Mouse (Mus musculus) stomach, embryonic 15.5 days (tissue): ENCODE results near the gene Inmt. TPM values are rescaled to one million over a fixed set of nuclear protein-coding genes. Genes with fewer than 3 reads are reported as not detected.
A peak's percentile ranks its signal among the peaks of the same experiment; 100 is the strongest.

Experiments used
- ATAC-seq: fragments of 200-750 bp; cut with Nextera tagmentation; 2 replicates; pipeline ENCODE4 v1.8.0; 2017; ENCODE audit warnings: low read depth, moderate number of reproducible peaks, moderate TSS enrichment; ENCODE audit not compliant: insufficient read depth, low FRiP score
- H3K27ac ChIP-seq: fragments of 300-500 bp; sonication (generic); 2 replicates; pipeline ENCODE4 v1.5.1; 2015; ENCODE audit warnings: mild to moderate bottlenecking, inconsistent platforms
- H3K27me3 ChIP-seq: fragments of 300-500 bp; sonication (generic); replicated peaks from 2 replicates; pipeline ENCODE4 v1.6.1; 2015; ENCODE audit warnings: inconsistent platforms
- H3K36me3 ChIP-seq: fragments of 300-500 bp; sonication (generic); 2 replicates; pipeline ENCODE4 v1.6.1; 2015; ENCODE audit warnings: inconsistent platforms
- H3K4me1 ChIP-seq: fragments of 300-500 bp; sonication (generic); 2 replicates; pipeline ENCODE4 v1.6.1; 2015; ENCODE audit warnings: inconsistent platforms
- H3K4me2 ChIP-seq: fragments of 300-500 bp; sonication (generic); 2 replicates; pipeline ENCODE4 v1.6.1; 2015; ENCODE audit warnings: mild to moderate bottlenecking, inconsistent platforms
- H3K4me3 ChIP-seq: fragments of 300-500 bp; sonication (generic); replicated peaks from 2 replicates; pipeline ENCODE4 v1.5.1; 2015; ENCODE audit warnings: inconsistent platforms
- H3K9ac ChIP-seq: fragments of 300-500 bp; sonication (generic); 2 replicates; pipeline ENCODE4 v1.6.1; 2015; ENCODE audit warnings: inconsistent platforms
- H3K9me3 ChIP-seq: fragments of 300-500 bp; sonication (generic); 2 replicates; pipeline ENCODE4 v1.6.1; 2016; ENCODE audit warnings: inconsistent platforms
- WGBS: fragments of 180-500 bp; shearing (Covaris S2); methylation state at CpG from one replicate; pipeline ENCODE4 v1.1.7; 2015; 5-methylcytosine and 5-hydroxymethylcytosine counted together
- polyA plus RNA-seq: library from polyadenylated mRNA; unstranded; fragments of >200 nt; fragmentation: Nextera tagmentation; extraction: Ambion mirVana; gene quantifications from 2 replicates; pipeline ENCODE4 v1.2.1, GENCODE M21; 2015

The Inmt gene
- polyA plus RNA-seq = 0.12 and 0.40 TPM in 2 replicates

GRCm38 (mm10) chr6:55174741-55175181 lies at the start of gene Inmt:
Inmt (minus strand) TSS chr6:55175043.
- WGBS = 53% methylated on average over 1 of the region's 1 CpGs
- Histone ChIP-seq H3K4me3 (no peak within 1 kb of the TSS), H3K27ac (no peak within 1 kb of the TSS), H3K9ac (no peak within 1 kb of the TSS), H3K4me1 (no peaks in the 10 kb centered on the region), H3K9me3 (no peaks in the 10 kb centered on the region), H3K4me2 (no peak within 1 kb of the TSS), H3K27me3 (no peaks in the 10 kb centered on the region), H3K36me3 (no peaks in the 10 kb centered on the region)
- ATAC-seq = no peak

- H3K27me3 ChIP-seq = no peaks in the 10 kb centered on the region
- ATAC-seq = no peak
- no peaks in the 10 kb centered on the region for H3K9me3 ChIP-seq
- H3K27ac ChIP-seq = no peak overlapping the region
- H3K36me3 ChIP-seq = peaks cover 7% of the 10 kb centered on the region
- H3K4me1 ChIP-seq = no peaks in the 10 kb centered on the region
- no peak overlapping the region for H3K4me3 ChIP-seq
- no peak overlapping the region for H3K9ac ChIP-seq
- no peak overlapping the region for H3K4me2 ChIP-seq
- WGBS = 97% methylated on average over 8 of the region's 8 CpGs
Observed at GRCm38 (mm10) chr6:55223986-55224385, 49.1 kb upstream of the Inmt start.

- no peak for ATAC-seq
- Histone ChIP-seq H3K4me3 (no peak overlapping the region), H3K4me2 (no peak overlapping the region), H3K27me3 (no peaks in the 10 kb centered on the region), H3K9ac (no peak overlapping the region), H3K36me3 (0 out of 2 replicates have a peak, but pooled peaks cover 6% of the 10 kb centered on the region), H3K27ac (no peak overlapping the region), H3K4me1 (no peaks in the 10 kb centered on the region), H3K9me3 (no peaks in the 10 kb centered on the region)
- 88% methylated on average over 9 of the region's 9 CpGs for WGBS
Observed at GRCm38 (mm10) chr6:55218232-55218631, 43.4 kb upstream of the Inmt start.

GRCm38 (mm10) chr6:55214541-55214940 lies 39.7 kb upstream of the Inmt start:
- Histone ChIP-seq H3K9ac (no peak overlapping the region), H3K36me3 (0 out of 2 replicates have a peak, but pooled peaks cover 6% of the 10 kb centered on the region), H3K4me1 (no peaks in the 10 kb centered on the region), H3K4me2 (no peak overlapping the region), H3K27ac (no peak overlapping the region), H3K27me3 (no peaks in the 10 kb centered on the region), H3K4me3 (no peak overlapping the region), H3K9me3 (no peaks in the 10 kb centered on the region)
- ATAC-seq = no peak
- WGBS = 67% methylated on average over 3 of the region's 3 CpGs

- no peaks in the 10 kb centered on the region for H3K36me3 ChIP-seq
- no peak overlapping the region for H3K9ac ChIP-seq
- no peak for ATAC-seq
- no peaks in the 10 kb centered on the region for H3K9me3 ChIP-seq
- H3K4me2 ChIP-seq = no peak overlapping the region
- no peaks in the 10 kb centered on the region for H3K4me1 ChIP-seq
- H3K27me3 ChIP-seq = no peaks in the 10 kb centered on the region
- H3K4me3 ChIP-seq = no peak overlapping the region
- 57% methylated on average over 15 of the region's 15 CpGs for WGBS
- H3K27ac ChIP-seq = no peak overlapping the region
Observed at GRCm38 (mm10) chr6:55210423-55211365, 35.9 kb upstream of the Inmt start.

GRCm38 (mm10) chr6:55207786-55208185 lies 32.9 kb upstream of the Inmt start:
- Histone ChIP-seq H3K27me3 (no peaks in the 10 kb centered on the region), H3K36me3 (no peaks in the 10 kb centered on the region), H3K9ac (no peak overlapping the region), H3K9me3 (no peaks in the 10 kb centered on the region), H3K27ac (no peak overlapping the region), H3K4me2 (no peak overlapping the region), H3K4me1 (0 out of 2 replicates have a peak, but pooled peaks cover 3% of the 10 kb centered on the region), H3K4me3 (no peak overlapping the region)
- WGBS = 84% methylated on average over 8 of the region's 8 CpGs
- no peak for ATAC-seq

GRCm38 (mm10) chr6:55203931-55204330 lies 29.1 kb upstream of the Inmt start:
- 0 out of 2 replicates have a peak, but pooled peaks cover 4% of the 10 kb centered on the region for H3K4me1 ChIP-seq
- peak overlapping the region; percentile 62 for H3K4me3 ChIP-seq
- no peaks in the 10 kb centered on the region for H3K9me3 ChIP-seq
- H3K36me3 ChIP-seq = no peaks in the 10 kb centered on the region
- H3K27me3 ChIP-seq = no peaks in the 10 kb centered on the region
- H3K9ac ChIP-seq = 0 out of 2 replicates have a peak overlapping the region, but pooled peaks have one; percentile 22
- ATAC-seq = no peak
- H3K27ac ChIP-seq = peak overlapping the region; percentile 81
- 65% methylated on average over 3 of the region's 3 CpGs for WGBS
- H3K4me2 ChIP-seq = peak overlapping the region; percentile 83

GRCm38 (mm10) chr6:55202913-55203910 lies 28.4 kb upstream of the Inmt start, which contains the start of gene Mindy4:
Mindy4 (plus strand) TSS chr6:55203383.
- peak within 1 kb of the TSS; percentile 22; the same call in 1 of the 2 replicates for H3K9ac ChIP-seq

GRCm38 (mm10) chr6:55199047-55199446 lies 24.2 kb upstream of the Inmt start:
- H3K4me3 ChIP-seq = no peak overlapping the region
- no peaks in the 10 kb centered on the region for H3K27me3 ChIP-seq
- H3K36me3 ChIP-seq = no peaks in the 10 kb centered on the region
- no peak overlapping the region for H3K9ac ChIP-seq
- 84% methylated on average over 3 of the region's 3 CpGs for WGBS
- no peak overlapping the region for H3K4me2 ChIP-seq
- no peak for ATAC-seq
- 0 out of 2 replicates have a peak, but pooled peaks cover 4% of the 10 kb centered on the region for H3K4me1 ChIP-seq
- H3K9me3 ChIP-seq = no peaks in the 10 kb centered on the region
- no peak overlapping the region for H3K27ac ChIP-seq

More at GRCm38 (mm10) chr6:55202913-55203910, 28.4 kb upstream of the Inmt start, which contains the start of gene Mindy4:
- peak; percentile 91 for ATAC-seq
- 0 out of 2 replicates have a peak, but pooled peaks cover 4% of the 10 kb centered on the region for H3K4me1 ChIP-seq
- peak within 1 kb of the TSS; percentile 83 for H3K4me2 ChIP-seq
- no peaks in the 10 kb centered on the region for H3K27me3 ChIP-seq
- H3K4me3 ChIP-seq = peak within 1 kb of the TSS; percentile 62
- H3K27ac ChIP-seq = peak within 1 kb of the TSS; percentile 81
- no peaks in the 10 kb centered on the region for H3K36me3 ChIP-seq
- 4% methylated on average over 33 of the region's 33 CpGs for WGBS
- no peaks in the 10 kb centered on the region for H3K9me3 ChIP-seq

- Histone ChIP-seq H3K36me3 (no peaks in the 10 kb centered on the region), H3K9me3 (no peaks in the 10 kb centered on the region), H3K4me3 (no peak overlapping the region), H3K9ac (no peak overlapping the region), H3K27me3 (no peaks in the 10 kb centered on the region), H3K4me2 (no peak overlapping the region), H3K27ac (no peak overlapping the region), H3K4me1 (no peaks in the 10 kb centered on the region)
- WGBS = 91% methylated on average over 3 of the region's 3 CpGs
- ATAC-seq = no peak
Observed at GRCm38 (mm10) chr6:55193171-55193570, 18.3 kb upstream of the Inmt start.

GRCm38 (mm10) chr6:55191537-55191936 lies 16.7 kb upstream of the Inmt start:
- ATAC-seq = no peak

More at GRCm38 (mm10) chr6:55191537-55191936, 16.7 kb upstream of the Inmt start:
- no peaks in the 10 kb centered on the region for H3K36me3 ChIP-seq
- no peaks in the 10 kb centered on the region for H3K9me3 ChIP-seq
- H3K9ac ChIP-seq = no peak overlapping the region
- H3K4me3 ChIP-seq = no peak overlapping the region
- 42% methylated on average over 4 of the region's 4 CpGs for WGBS
- no peaks in the 10 kb centered on the region for H3K4me1 ChIP-seq
- no peak overlapping the region for H3K27ac ChIP-seq
- no peaks in the 10 kb centered on the region for H3K27me3 ChIP-seq
- no peak overlapping the region for H3K4me2 ChIP-seq
